Mouse (Mus musculus): ENCODE data around the gene Atp6v1fnb. TPM values are rescaled to one million over a fixed set of nuclear protein-coding genes. Genes with fewer than 3 reads are reported as not detected.

Gene Atp6v1fnb
- polyA plus RNA-seq, 1 experiment = not detected

DNA sequence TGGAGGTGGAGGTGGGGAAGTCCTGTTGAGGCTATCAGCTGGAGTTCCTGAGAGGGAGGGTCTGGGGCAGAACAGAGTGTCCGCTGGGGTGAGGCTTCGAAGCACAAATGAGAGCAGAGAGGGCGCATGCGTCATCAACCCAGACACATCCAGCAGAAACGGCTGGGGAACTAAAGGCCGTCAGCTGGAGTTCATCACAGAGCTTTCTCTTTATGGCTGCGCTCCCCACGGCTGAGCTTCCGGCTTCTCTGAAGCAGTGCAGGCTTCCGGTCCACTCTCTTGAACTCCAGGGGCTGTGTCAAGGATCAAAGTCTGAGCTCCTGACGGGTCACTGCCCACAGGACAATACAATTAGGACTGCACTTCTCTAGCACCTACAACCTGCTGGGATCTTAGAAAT lies 42.0 kb downstream of the Atp6v1fnb start:
- peak; percentile 39 for DNase-seq (ENCODE audit: low read depth, low spot score)
- under 1% methylated on average over 11 of the region's 11 CpGs for WGBS

DNA sequence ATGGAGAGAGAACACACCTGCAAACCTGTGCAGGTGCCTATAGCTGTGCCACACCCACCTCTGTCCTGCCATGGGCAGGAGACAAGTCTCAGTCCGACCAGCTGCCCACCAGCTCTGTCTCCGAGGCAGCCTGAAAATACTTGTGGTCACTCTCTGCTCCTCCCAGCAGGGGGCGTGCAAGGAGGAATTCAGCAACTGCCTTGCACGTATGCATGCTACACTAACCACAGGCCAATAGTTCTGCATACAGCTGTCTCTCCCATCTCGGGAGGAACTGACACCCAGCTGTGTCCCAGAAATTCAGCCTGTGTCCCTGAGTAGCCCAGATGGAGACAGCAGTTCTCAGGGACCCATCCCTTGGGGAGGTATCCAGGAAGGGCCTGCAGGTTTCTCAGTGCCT lies 45.9 kb downstream of the Atp6v1fnb start:
- no peak for DNase-seq (ENCODE audit: low read depth, low spot score)
- 3% methylated on average over 5 of the region's 5 CpGs for WGBS

DNA sequence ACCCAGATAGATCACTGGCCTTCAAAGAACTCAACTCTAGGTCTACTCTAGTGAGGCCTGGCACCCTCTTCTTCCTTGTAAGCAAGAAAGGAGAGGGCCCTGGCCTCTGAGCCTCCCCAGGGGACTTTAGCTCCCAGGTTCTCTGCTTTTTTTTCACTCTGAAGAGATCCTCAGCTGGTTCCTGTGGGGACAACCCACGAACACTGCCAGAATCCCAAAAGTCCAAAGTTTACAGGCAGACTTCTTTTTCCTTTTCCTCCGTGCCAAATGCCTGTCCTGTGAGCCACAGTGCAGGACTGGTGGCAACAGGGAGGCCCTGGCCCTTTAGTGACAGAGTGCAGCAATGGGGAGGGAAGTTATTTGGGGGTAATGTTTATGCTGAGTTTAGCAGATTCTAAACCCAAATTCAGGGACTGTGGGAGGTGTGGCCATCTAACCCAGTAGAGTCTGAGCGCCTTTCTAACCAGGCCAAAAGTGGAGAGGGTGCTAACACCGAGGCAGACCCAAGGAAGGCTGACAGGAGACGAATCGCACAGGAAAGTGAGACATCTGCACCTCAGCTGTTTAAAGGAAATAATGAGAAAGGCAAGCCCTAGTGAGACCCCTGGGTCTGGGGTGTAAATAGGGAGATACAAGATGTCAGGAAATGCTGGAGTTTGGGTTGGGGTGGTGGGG lies 51.5 kb downstream of the Atp6v1fnb start:
- DNase-seq (ENCODE audit: low read depth, low spot score) = no peak
- 58% methylated on average over 6 of the region's 6 CpGs for WGBS

Other genes with a start within 250 kb of the Atp6v1fnb start
- 11.4 and 11.5 TPM in 2 replicates for gene Hilpda, start 198.9 kb upstream of the Atp6v1fnb start, polyA plus RNA-seq (2012; rRNA removed)
- 0.38 and 0.81 TPM in 2 replicates for gene Fam71f2, start 191.8 kb upstream of the Atp6v1fnb start, polyA plus RNA-seq (2012; rRNA removed)
- not detected in 2 replicates for gene Fam71f1, start 152.3 kb upstream of the Atp6v1fnb start, polyA plus RNA-seq (2012; rRNA removed)
- 52.4 and 59.8 TPM in 2 replicates for gene Calu, start 123.4 kb upstream of the Atp6v1fnb start, polyA plus RNA-seq (2012; rRNA removed)
- 0.15 and 0.22 TPM in 2 replicates for gene Opn1sw, start 83.0 kb upstream of the Atp6v1fnb start, polyA plus RNA-seq (2012; rRNA removed)
- 1.7 and 2.0 TPM in 2 replicates for gene Ccdc136, start 75.1 kb upstream of the Atp6v1fnb start, polyA plus RNA-seq (2012; rRNA removed)
- gene Flnc, start 38.2 kb upstream of the Atp6v1fnb start, polyA plus RNA-seq (2012; rRNA removed) = 7.9 and 11.4 TPM in 2 replicates
- 288 and 318 TPM in 2 replicates for gene Atp6v1f, start 3.7 kb upstream of the Atp6v1fnb start, polyA plus RNA-seq (2012; rRNA removed)
- 3.2 and 3.8 TPM in 2 replicates for gene Kcp, start 36.5 kb downstream of the Atp6v1fnb start, polyA plus RNA-seq (2012; rRNA removed)
- gene Irf5, start 55.2 kb downstream of the Atp6v1fnb start, polyA plus RNA-seq (2012; rRNA removed) = 18.5 and 20.4 TPM in 2 replicates
- 30.7 and 36.4 TPM in 2 replicates for gene Tnpo3, start 138.4 kb downstream of the Atp6v1fnb start, polyA plus RNA-seq (2012; rRNA removed)
- gene Tspan33, start 222.8 kb downstream of the Atp6v1fnb start, polyA plus RNA-seq (2012; rRNA removed) = 2.5 and 2.8 TPM in 2 replicates